Mouse (Mus musculus) bone marrow, adult 2 months (tissue): ENCODE data around the gene Krt88. TPM values are rescaled to one million over a fixed set of nuclear protein-coding genes. Genes with fewer than 3 reads are reported as not detected.

Experiments
- H3K27ac ChIP-seq: fragments of 200-500 bp; 2 replicates; pipeline ENCODE4 v1.5.1; 2012; ENCODE audit warnings: low read depth, mild to moderate bottlenecking, control low read depth, inconsistent platforms, low read length; ENCODE audit not compliant: control insufficient read depth, poor library complexity, insufficient read depth
- H3K4me1 ChIP-seq: fragments of 200-500 bp; 2 replicates; pipeline ENCODE4 v1.6.1; 2011; ENCODE audit warnings: low read length; ENCODE audit not compliant: control insufficient read depth, insufficient read depth
- H3K4me3 ChIP-seq: fragments of 200-500 bp; replicated peaks from 2 replicates; pipeline ENCODE3; 2011; ENCODE audit warnings: mild to moderate bottlenecking, low read depth, low read length, control low read depth; ENCODE audit not compliant: control insufficient read depth
- CTCF ChIP-seq: fragments of 200-500 bp; IDR thresholded peaks from 2 replicates; pipeline ENCODE4 v1.5.1; 2011; ENCODE audit warnings: low read length, control low read depth; ENCODE audit not compliant: control insufficient read depth, insufficient read depth
- POLR2A ChIP-seq: fragments of 200-500 bp; IDR thresholded peaks from 2 replicates; pipeline ENCODE4 v1.6.1; 2011; ENCODE audit warnings: low read depth, mild to moderate bottlenecking, control low read depth, low read length, borderline replicate concordance; ENCODE audit not compliant: control insufficient read depth
- WGBS: fragments of 180-500 bp; shearing (Covaris S2); methylation state at CpG from one replicate; pipeline ENCODE4 v1.1.7; 2018; 5-methylcytosine and 5-hydroxymethylcytosine counted together
- polyA plus RNA-seq: library from polyadenylated mRNA; stranded (reverse); fragments of >200 nt; gene quantifications from 2 replicates; pipeline ENCODE4 v1.2.4, GENCODE M21; 2011; ENCODE audit warnings: low replicate concordance; ENCODE audit not compliant: missing spikeins, insufficient read depth, insufficient read length

The Krt88 gene
- polyA plus RNA-seq, 1 experiment = not detected

DNA sequence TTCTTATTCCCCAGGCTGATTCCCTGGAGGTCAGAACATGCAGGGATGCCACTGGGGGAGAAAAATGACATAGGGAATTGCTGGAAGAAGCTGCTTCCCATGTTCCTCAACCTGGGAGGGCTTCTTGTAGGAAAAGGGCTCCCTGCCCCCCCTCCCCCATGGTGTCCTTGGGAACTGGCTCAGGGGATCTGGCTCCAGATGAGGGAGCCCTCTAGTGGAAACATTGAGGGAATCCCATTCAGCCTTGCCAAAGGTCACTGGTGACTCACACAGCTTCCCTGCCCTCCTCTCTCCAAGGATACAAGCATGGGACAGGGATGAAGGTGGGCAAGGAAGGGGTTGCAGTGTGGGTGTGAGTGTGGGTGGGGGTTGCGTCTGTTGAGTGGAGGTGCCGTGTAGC lies 49.6 kb downstream of the Krt88 start:
- TF ChIP-seq CTCF (no peak), POLR2A (no peak)
- Histone ChIP-seq H3K27ac (no peak overlapping the region), H3K4me1 (no peaks in the 10 kb centered on the region), H3K4me3 (no peak overlapping the region)
- WGBS = 82% methylated on average over 2 of the region's 2 CpGs

Other genes with a start within 250 kb of the Krt88 start
- gene Grasp, start 223.6 kb upstream of the Krt88 start, polyA plus RNA-seq = 2.5 and 2.6 TPM in 2 replicates
- gene Nr4a1, start 193.5 kb upstream of the Krt88 start, polyA plus RNA-seq = 9.1 and 10.0 TPM in 2 replicates
- 27.4 and 42.0 TPM in 2 replicates for gene Atg101, start 163.5 kb upstream of the Krt88 start, polyA plus RNA-seq
- gene 6030408B16Rik, start 154.5 kb upstream of the Krt88 start, polyA plus RNA-seq = 0.50 and 1.4 TPM in 2 replicates
- gene Krt80, start 77.6 kb upstream of the Krt88 start, polyA plus RNA-seq = 1.3 and 3.5 TPM in 2 replicates
- gene Krt7, start 36.7 kb upstream of the Krt88 start, polyA plus RNA-seq = 1.3 and 4.3 TPM in 2 replicates
- not detected in 2 replicates for gene Krt87, start 8.9 kb upstream of the Krt88 start, polyA plus RNA-seq
- not detected in 2 replicates for gene Krt81, start 16.0 kb downstream of the Krt88 start, polyA plus RNA-seq
- gene Krt86, start 25.7 kb downstream of the Krt88 start, polyA plus RNA-seq = 1.6 TPM in 1 of 2 replicates, not detected in the other
- gene Krt83, start 43.8 kb downstream of the Krt88 start, polyA plus RNA-seq = 2.3 and 4.1 TPM in 2 replicates
- not detected in 2 replicates for gene Gm49425, start 69.5 kb downstream of the Krt88 start, polyA plus RNA-seq
- not detected in 2 replicates for gene Krt84, start 85.1 kb downstream of the Krt88 start, polyA plus RNA-seq
- gene Krt82, start 102.9 kb downstream of the Krt88 start, polyA plus RNA-seq = not detected in 2 replicates
- gene Krt90, start 115.2 kb downstream of the Krt88 start, polyA plus RNA-seq = not detected in 2 replicates
- gene Krt75, start 126.2 kb downstream of the Krt88 start, polyA plus RNA-seq = not detected in 2 replicates
- not detected in 2 replicates for gene Gm5414, start 180.4 kb downstream of the Krt88 start, polyA plus RNA-seq
- gene Gm5478, start 199.6 kb downstream of the Krt88 start, polyA plus RNA-seq = not detected in 2 replicates
- gene Krt6b, start 232.5 kb downstream of the Krt88 start, polyA plus RNA-seq = not detected in 2 replicates
- not detected in 2 replicates for gene Krt6a, start 246.6 kb downstream of the Krt88 start, polyA plus RNA-seq